Mouse (Mus musculus) hindbrain, embryonic 14.5 days (tissue): ENCODE data around the gene Pde4c. TPM values are rescaled to one million over a fixed set of nuclear protein-coding genes. Genes with fewer than 3 reads are reported as not detected.

Experiments
- ATAC-seq: fragments of 200-750 bp; cut with Nextera tagmentation; 2 replicates; pipeline ENCODE4 v1.8.0; 2017; ENCODE audit warnings: moderate number of reproducible peaks, mild to moderate bottlenecking, moderate TSS enrichment, moderate library complexity; ENCODE audit not compliant: low FRiP score
- DNase-seq: peaks from one replicate; pipeline ENCODE4 v3.0.0-alpha.2; 2015; ENCODE audit warnings: low spot score
- H3K27ac ChIP-seq: fragments of 300-500 bp; sonication (generic); 2 replicates; pipeline ENCODE4 v1.5.1; 2014; ENCODE audit warnings: mild to moderate bottlenecking, moderate library complexity
- H3K27me3 ChIP-seq: fragments of 300-500 bp; sonication (generic); 2 replicates; pipeline ENCODE4 v1.6.1; 2014; ENCODE audit warnings: mild to moderate bottlenecking, low read length, mixed read lengths; ENCODE audit not compliant: control insufficient read depth, insufficient read depth
- H3K36me3 ChIP-seq: fragments of 300-500 bp; sonication (generic); replicated peaks from 2 replicates; pipeline ENCODE4 v1.6.1; 2014; ENCODE audit not compliant: control insufficient read depth, insufficient read depth
- H3K4me1 ChIP-seq: fragments of 300-500 bp; sonication (generic); replicated peaks from 2 replicates; pipeline ENCODE4 v1.6.1; 2014; ENCODE audit warnings: antibody characterized with exemption, low read length, mixed read lengths; ENCODE audit not compliant: control insufficient read depth, insufficient read depth
- H3K4me2 ChIP-seq: fragments of 300-500 bp; sonication (generic); replicated peaks from 2 replicates; pipeline ENCODE4 v1.6.1; 2014; ENCODE audit warnings: mild to moderate bottlenecking, moderate library complexity
- H3K4me3 ChIP-seq: fragments of 300-500 bp; sonication (generic); replicated peaks from 2 replicates; pipeline ENCODE4 v1.5.1; 2014; ENCODE audit warnings: mild to moderate bottlenecking, low read length
- H3K9ac ChIP-seq: fragments of 300-500 bp; sonication (generic); 2 replicates; pipeline ENCODE4 v1.6.1; 2014
- H3K9me3 ChIP-seq: fragments of 300-500 bp; sonication (generic); 2 replicates; pipeline ENCODE4 v1.6.1; 2016; ENCODE audit warnings: low read length; ENCODE audit not compliant: control insufficient read depth
- WGBS: fragments of 180-500 bp; shearing (Covaris S2); extraction: QIAGEN DNeasy Blood & Tissue Kit; methylation state at CpG from one replicate; pipeline ENCODE4 v1.1.7; 2014; 5-methylcytosine and 5-hydroxymethylcytosine counted together
- polyA plus RNA-seq: library from polyadenylated mRNA; unstranded; fragments of >200 nt; fragmentation: Nextera tagmentation; extraction: Ambion mirVana; gene quantifications from 2 replicates; pipeline ENCODE4 v1.2.1, GENCODE M21; 2014

Gene Pde4c
- 0.21 and 0.32 TPM in 2 replicates for polyA plus RNA-seq

GRCm38 (mm10) chr8:70723486-70724210, at the start of gene Pde4c:
Gene Pde4c (plus strand): TSS chr8:70723720.
- Histone ChIP-seq H3K36me3 (no peaks in the 10 kb centered on the region), H3K4me3 (no peak within 1 kb of the TSS), H3K4me2 (no peak within 1 kb of the TSS), H3K9me3 (no peaks in the 10 kb centered on the region), H3K9ac (no peak within 1 kb of the TSS), H3K27me3 (peaks cover 21% of the 10 kb centered on the region), H3K4me1 (no peaks in the 10 kb centered on the region), H3K27ac (no peak within 1 kb of the TSS)
- 63% methylated on average over 7 of the region's 7 CpGs for WGBS
- ATAC-seq (no peak), DNase-seq (no peak)

GRCm38 (mm10) chr8:70674109-70674508, 49.4 kb upstream of the Pde4c start:
- WGBS: 90% methylated on average over 3 of the region's 3 CpGs
- no peak for ATAC-seq

GRCm38 (mm10) chr8:70674716-70675115, 48.8 kb upstream of the Pde4c start:
- Histone ChIP-seq H3K4me3 (no peak overlapping the region), H3K4me2 (no peak overlapping the region), H3K27ac (no peak overlapping the region), H3K9me3 (no peaks in the 10 kb centered on the region), H3K36me3 (peaks cover 18% of the 10 kb centered on the region), H3K27me3 (no peaks in the 10 kb centered on the region), H3K4me1 (peaks cover 8% of the 10 kb centered on the region), H3K9ac (0 out of 2 replicates have a peak overlapping the region, but pooled peaks have one; percentile 75)
- WGBS: 86% methylated on average over 4 of the region's 4 CpGs
- no peak for DNase-seq
- ATAC-seq: no peak

More at GRCm38 (mm10) chr8:70674109-70674508, 49.4 kb upstream of the Pde4c start:
- peaks cover 8% of the 10 kb centered on the region for H3K4me1 ChIP-seq
- peak overlapping the region; percentile 66 for H3K4me3 ChIP-seq
- H3K27ac ChIP-seq: peak overlapping the region; percentile 98
- H3K36me3 ChIP-seq: peaks cover 13% of the 10 kb centered on the region
- H3K9me3 ChIP-seq: no peaks in the 10 kb centered on the region
- H3K9ac ChIP-seq: peak overlapping the region; percentile 75
- no peak for DNase-seq
- no peaks in the 10 kb centered on the region for H3K27me3 ChIP-seq
- peak overlapping the region; percentile 80 for H3K4me2 ChIP-seq

GRCm38 (mm10) chr8:70675336-70675735, 48.2 kb upstream of the Pde4c start:
- Histone ChIP-seq H3K27me3 (no peaks in the 10 kb centered on the region), H3K27ac (no peak overlapping the region), H3K9ac (no peak overlapping the region), H3K4me2 (no peak overlapping the region), H3K4me3 (no peak overlapping the region), H3K9me3 (no peaks in the 10 kb centered on the region), H3K4me1 (peaks cover 8% of the 10 kb centered on the region), H3K36me3 (peaks cover 18% of the 10 kb centered on the region)
- ATAC-seq (no peak), DNase-seq (no peak)
- 100% methylated on average over 1 of the region's 1 CpGs for WGBS

GRCm38 (mm10) chr8:70677451-70678080, 46.0 kb upstream of the Pde4c start:
- H3K9me3 ChIP-seq: no peaks in the 10 kb centered on the region
- no peaks in the 10 kb centered on the region for H3K27me3 ChIP-seq
- H3K4me1 ChIP-seq: peaks cover 8% of the 10 kb centered on the region
- H3K36me3 ChIP-seq: peaks cover 18% of the 10 kb centered on the region
- H3K9ac ChIP-seq: no peak overlapping the region
- no peak for ATAC-seq
- WGBS: 94% methylated on average over 15 of the region's 15 CpGs
- no peak overlapping the region for H3K4me3 ChIP-seq
- H3K4me2 ChIP-seq: no peak overlapping the region
- DNase-seq: no peak
- H3K27ac ChIP-seq: no peak overlapping the region

- ATAC-seq: no peak
- H3K27me3 ChIP-seq: no peaks in the 10 kb centered on the region
These were observed 44.8 kb upstream of the Pde4c start for GRCm38 (mm10) chr8:70678679-70679078.

GRCm38 (mm10) chr8:70679404-70679803, 44.1 kb upstream of the Pde4c start:
- no peaks in the 10 kb centered on the region for H3K27me3 ChIP-seq
- no peak overlapping the region for H3K4me3 ChIP-seq
- H3K9me3 ChIP-seq: no peaks in the 10 kb centered on the region
- DNase-seq (no peak), ATAC-seq (no peak)
- H3K27ac ChIP-seq: no peak overlapping the region
- 89% methylated on average over 4 of the region's 4 CpGs for WGBS
- peaks cover 18% of the 10 kb centered on the region for H3K36me3 ChIP-seq
- peaks cover 4% of the 10 kb centered on the region; the same call in 1 of the 2 replicates for H3K4me1 ChIP-seq
- no peak overlapping the region for H3K4me2 ChIP-seq
- H3K9ac ChIP-seq: no peak overlapping the region

More at GRCm38 (mm10) chr8:70678679-70679078, 44.8 kb upstream of the Pde4c start:
- no peak overlapping the region for H3K27ac ChIP-seq
- peaks cover 8% of the 10 kb centered on the region for H3K4me1 ChIP-seq
- DNase-seq: no peak
- peaks cover 18% of the 10 kb centered on the region for H3K36me3 ChIP-seq
- no peak overlapping the region for H3K4me3 ChIP-seq
- no peak overlapping the region for H3K9ac ChIP-seq
- no peaks in the 10 kb centered on the region for H3K9me3 ChIP-seq
- no peak overlapping the region for H3K4me2 ChIP-seq

GRCm38 (mm10) chr8:70680039-70680438, 43.5 kb upstream of the Pde4c start:
- no peaks in the 10 kb centered on the region for H3K27me3 ChIP-seq
- WGBS: 85% methylated on average over 3 of the region's 3 CpGs
- no peak overlapping the region for H3K4me2 ChIP-seq

GRCm38 (mm10) chr8:70681410-70681809, 42.1 kb upstream of the Pde4c start:
- no peak overlapping the region for H3K4me2 ChIP-seq
- no peak overlapping the region for H3K4me3 ChIP-seq
- no peaks in the 10 kb centered on the region for H3K9me3 ChIP-seq
- WGBS: 89% methylated on average over 3 of the region's 3 CpGs
- H3K9ac ChIP-seq: no peak overlapping the region
- DNase-seq (no peak), ATAC-seq (no peak)
- H3K36me3 ChIP-seq: peaks cover 14% of the 10 kb centered on the region
- H3K4me1 ChIP-seq: 0 out of 2 replicates have a peak, but pooled peaks cover 3% of the 10 kb centered on the region
- H3K27me3 ChIP-seq: no peaks in the 10 kb centered on the region
- H3K27ac ChIP-seq: no peak overlapping the region

More at GRCm38 (mm10) chr8:70680039-70680438, 43.5 kb upstream of the Pde4c start:
- ATAC-seq (no peak), DNase-seq (no peak)
- Histone ChIP-seq H3K9me3 (no peaks in the 10 kb centered on the region), H3K27ac (no peak overlapping the region), H3K4me3 (no peak overlapping the region), H3K9ac (no peak overlapping the region), H3K36me3 (peaks cover 18% of the 10 kb centered on the region), H3K4me1 (0 out of 2 replicates have a peak, but pooled peaks cover 3% of the 10 kb centered on the region)
